ENCODE assay signal across 8 mouse cellular contexts in genomic region chr9:65294716-65295378, GRCm38 (mm10). TPM values are rescaled to one million over a fixed set of nuclear protein-coding genes. Genes with fewer than 3 reads are reported as not detected.
DNase-seq lines count a peak whose midpoint lies in the region; ATAC-seq and TF ChIP-seq lines count a peak whose summit lies in the region.

No protein-coding gene starts in this region.

- H3K36me3 ChIP-seq in G1E (replicated peaks), result peaks cover 34% of the 10 kb centered on the region
- H3K36me3 ChIP-seq in heart, embryonic 14.5 days (ENCODE audit: control insufficient read depth, insufficient read depth, low read length), result peaks cover 20% of the 10 kb centered on the region
- H3K36me3 ChIP-seq in liver, embryonic 15.5 days (replicated peaks), result peaks cover 16% of the 10 kb centered on the region
- H3K36me3 ChIP-seq in small intestine, adult 2 months (ENCODE audit: control insufficient read depth, insufficient read depth, low read length), result peaks cover 6% of the 10 kb centered on the region

- H3K4me1 ChIP-seq in G1E (ENCODE audit: insufficient read depth, low read depth, low read length), result peaks cover 23% of the 10 kb centered on the region
- peaks cover 6% of the 10 kb centered on the region for H3K4me1 ChIP-seq in bone marrow macrophage, adult 2 months (ENCODE audit: control insufficient read depth, insufficient read depth, low read length)
- H3K4me1 ChIP-seq in heart, embryonic 14.5 days (ENCODE audit: control insufficient read depth in 2 of 2, insufficient read depth in 2 of 2, low read length in 2 of 2), result peaks cover 2 to 18% of the 10 kb centered on the region in 2 experiments; a peak in 2 of 4 replicates
- peaks cover 40% of the 10 kb centered on the region for H3K4me1 ChIP-seq in liver, embryonic 15.5 days (replicated peaks)
- H3K4me1 ChIP-seq in small intestine, adult 2 months (ENCODE audit: control insufficient read depth, insufficient read depth, insufficient read length, low read length), result no peaks in the 10 kb centered on the region; the same call in 1 of the 2 replicates

- peak overlapping the region; percentile 91 for H3K4me3 ChIP-seq in G1E (ENCODE audit: low read depth, low read length)
- peak overlapping the region; percentile 90 for H3K4me3 ChIP-seq in bone marrow macrophage, adult 2 months (ENCODE audit: insufficient read depth, low read length)
- H3K4me3 ChIP-seq in heart, embryonic 14.5 days (ENCODE audit: control insufficient read depth in 1 of 2, insufficient read depth in 1 of 2, low read depth in 1 of 2, low read length in 2 of 2), result peak overlapping the region; percentile 95 to 96
- H3K4me3 ChIP-seq in liver, embryonic 15.5 days (replicated peaks), result peak overlapping the region; percentile 86
- peak overlapping the region; percentile 87 for H3K4me3 ChIP-seq in small intestine, adult 2 months (ENCODE audit: low read depth, low read length)

- no peak for TF ChIP-seq CTCF in G1E (IDR thresholded peaks at IDR 0.05; ENCODE audit: low read depth, low read length)
- no peak; the same call in 1 of the 2 replicates for TF ChIP-seq CTCF in bone marrow macrophage, adult 2 months (IDR thresholded peaks at IDR 0.05; ENCODE audit: low read depth, low read length)
- no peak for TF ChIP-seq CTCF in small intestine, adult 2 months (IDR thresholded peaks at IDR 0.05; ENCODE audit: extremely low read depth, insufficient read length, insufficient replicate concordance, low read depth, low read length)

- WGBS in heart, embryonic 14.5 days, result 2% methylated on average over 28 of the region's 28 CpGs
- WGBS in liver, embryonic 15.5 days (ENCODE audit: insufficient replicate concordance), result 2% methylated on average over 28 of the region's 28 CpGs
- WGBS in small intestine, adult 2 months, result 1% methylated on average over 28 of the region's 28 CpGs

- peaks cover 2% of the 10 kb centered on the region for H3K9me3 ChIP-seq in G1E (replicated peaks)
- no peaks in the 10 kb centered on the region for H3K9me3 ChIP-seq in heart, embryonic 14.5 days (ENCODE audit: control insufficient read depth, low read length)
- no peaks in the 10 kb centered on the region for H3K9me3 ChIP-seq in liver, embryonic 15.5 days (replicated peaks)

- no peaks in the 10 kb centered on the region for H3K27me3 ChIP-seq in G1E (ENCODE audit: insufficient read depth, low read length)
- H3K27me3 ChIP-seq in heart, embryonic 14.5 days (ENCODE audit: control insufficient read depth, insufficient read depth, low read length), result no peaks in the 10 kb centered on the region
- no peaks in the 10 kb centered on the region for H3K27me3 ChIP-seq in liver, embryonic 15.5 days
- H3K27me3 ChIP-seq in small intestine, adult 2 months (ENCODE audit: control insufficient read depth, insufficient read depth, low read length), result no peaks in the 10 kb centered on the region

- intact Hi-C loops in left cerebral cortex, postnatal 10 days (cut with DNase I), result no loop called here

- no peak for TF ChIP-seq POLR2A in bone marrow macrophage, adult 2 months (IDR thresholded peaks at IDR 0.05; ENCODE audit: borderline replicate concordance, low read depth, low read length)
- TF ChIP-seq POLR2A in small intestine, adult 2 months (IDR thresholded peaks at IDR 0.05; ENCODE audit: low read depth, low read length), result no peak

- peak overlapping the region; percentile 57; the same call in 1 of the 2 replicates for H3K27ac ChIP-seq in bone marrow macrophage, adult 2 months (ENCODE audit: insufficient read depth, low read depth, low read length)
- peak overlapping the region; percentile 84 to 87; a peak in 3 of 4 replicates for H3K27ac ChIP-seq in heart, embryonic 14.5 days (replicated peaks in 1 of 2; ENCODE audit: control insufficient read depth in 1 of 2, insufficient read depth in 1 of 2, low read depth in 2 of 2, low read length in 2 of 2)
- peak overlapping the region; percentile 86 for H3K27ac ChIP-seq in liver, embryonic 15.5 days (replicated peaks)
- peak overlapping the region; percentile 54 for H3K27ac ChIP-seq in small intestine, adult 2 months (ENCODE audit: insufficient read depth, low read depth, low read length)

- peak; percentile 25 for DNase-seq in G1E (ENCODE audit: low spot score)
- no peak for DNase-seq in left cerebral cortex, postnatal 10 days (ENCODE audit: extremely low spot score in 1 of 2, low spot score in 2 of 2)
- no peak for DNase-seq in urinary bladder, postnatal 10 days (ENCODE audit: low spot score)
- DNase-seq in kidney, adult 9 months, result no peak

- peak overlapping the region; percentile 97 for H3K9ac ChIP-seq in heart, embryonic 14.5 days (ENCODE audit: low read length)
- peak overlapping the region; percentile 95 for H3K9ac ChIP-seq in liver, embryonic 15.5 days

- peak overlapping the region; percentile 88 for H3K4me2 ChIP-seq in heart, embryonic 14.5 days (ENCODE audit: low read length)
- H3K4me2 ChIP-seq in liver, embryonic 15.5 days, result peak overlapping the region; percentile 87

- no peak for ATAC-seq in G1E (ENCODE audit: extremely low read depth, insufficient number of reproducible peaks, low FRiP score, poor library complexity, severe bottlenecking)
- ATAC-seq in heart, embryonic 14.5 days (ENCODE audit: insufficient number of reproducible peaks, insufficient read depth, low FRiP score, low read depth), result no peak
- peak; percentile 27 for ATAC-seq in liver, embryonic 15.5 days (ENCODE audit: insufficient read depth)

RNA-seq across cellular contexts. Expression of gene Clpx, which starts 0.8 kb away (rescaled TPM):
- total RNA-seq in G1E (2014; fragmentation: Nextera tagmentation) (34.1 and 41.9 TPM in 2 replicates), G1E (2017) (59.5 and 64.9 TPM in 2 replicates)
- polyA plus RNA-seq in G1E (2012), result 12.7 and 14.0 TPM in 2 replicates
- 19.2 and 20.8 TPM in 2 replicates for polyA plus RNA-seq in bone marrow macrophage, adult 2 months (2012; ENCODE audit: insufficient read depth, insufficient read length, missing spikeins)
- 49.4 and 52.9 TPM in 2 replicates for polyA plus RNA-seq in heart, embryonic 14.5 days (2014; fragmentation: Nextera tagmentation; extraction: Ambion mirVana)
- 33.3 and 35.9 TPM in 2 replicates for polyA plus RNA-seq in liver, embryonic 15.5 days (2015; fragmentation: Nextera tagmentation; extraction: Ambion mirVana)
- polyA plus RNA-seq in small intestine, adult 2 months (2012; rRNA removed), result 5.8 and 7.5 TPM in 2 replicates
- total RNA-seq in left cerebral cortex, postnatal 10 days (2021), result 10 to 100 TPM; 25.3 to 25.4 TPM

RNA-seq across cellular contexts. Expression of gene Cilp, which starts 29.9 kb away (rescaled TPM):
- total RNA-seq in G1E (2014; fragmentation: Nextera tagmentation) (not detected in 2 replicates), G1E (2017) (under 0.01 TPM in 1 of 2 replicates, not detected in the other)
- polyA plus RNA-seq in G1E (2012), result not detected in 2 replicates
- polyA plus RNA-seq in bone marrow macrophage, adult 2 months (2012; ENCODE audit: insufficient read depth, insufficient read length, missing spikeins), result not detected in 2 replicates
- polyA plus RNA-seq in heart, embryonic 14.5 days (2014; fragmentation: Nextera tagmentation; extraction: Ambion mirVana), result not detected in 2 replicates
- polyA plus RNA-seq in liver, embryonic 15.5 days (2015; fragmentation: Nextera tagmentation; extraction: Ambion mirVana), result 0.15 and 0.17 TPM in 2 replicates
- polyA plus RNA-seq in small intestine, adult 2 months (2012; rRNA removed), result 1.4 and 1.7 TPM in 2 replicates
- under 1 TPM; 0.08 to 0.09 TPM for total RNA-seq in left cerebral cortex, postnatal 10 days (2021)

RNA-seq across cellular contexts. Expression of gene Pdcd7, which starts 51.1 kb away (rescaled TPM):
- total RNA-seq in G1E (2014; fragmentation: Nextera tagmentation), result 8.0 and 10.2 TPM in 2 replicates
- 18.8 and 22.7 TPM in 2 replicates for total RNA-seq in G1E (2017)
- 29.9 and 42.8 TPM in 2 replicates for polyA plus RNA-seq in G1E (2012)
- polyA plus RNA-seq in bone marrow macrophage, adult 2 months (2012; ENCODE audit: insufficient read depth, insufficient read length, missing spikeins), result 11.1 and 15.9 TPM in 2 replicates
- polyA plus RNA-seq in heart, embryonic 14.5 days (2014; fragmentation: Nextera tagmentation; extraction: Ambion mirVana), result 8.4 and 10.9 TPM in 2 replicates
- polyA plus RNA-seq in liver, embryonic 15.5 days (2015; fragmentation: Nextera tagmentation; extraction: Ambion mirVana), result 3.3 and 3.6 TPM in 2 replicates
- polyA plus RNA-seq in small intestine, adult 2 months (2012; rRNA removed), result 9.2 and 12.9 TPM in 2 replicates
- total RNA-seq in left cerebral cortex, postnatal 10 days (2021), result 10 to 100 TPM; 23.1 to 23.7 TPM
